ENCODE assay signal across 24 mouse cellular contexts in the genomic region with DNA sequence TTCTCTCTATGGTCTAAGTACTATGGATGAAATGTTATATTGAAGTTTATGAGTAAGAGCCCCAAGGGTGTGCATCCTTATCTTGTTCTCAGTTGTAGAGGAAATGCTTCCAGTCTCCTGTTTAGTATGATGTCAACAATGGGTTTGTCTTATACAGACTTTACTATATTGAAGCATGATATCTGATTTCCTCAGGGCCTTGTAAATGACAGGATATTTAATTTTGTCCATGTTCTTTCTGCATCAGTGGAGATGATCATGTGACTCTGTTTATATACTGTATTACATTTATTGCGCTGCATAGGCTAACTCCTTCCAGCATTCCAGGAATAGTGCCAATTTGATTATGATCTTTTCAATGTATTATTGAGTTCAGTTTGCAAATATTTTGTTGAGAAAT.
"Had no signal": no experiment of that assay in that cellular context is flagged by ENCODE, and none has a peak within 500 bp of the region (broad histone marks: within the 10 kb centered on the region; RNA-seq: fewer than 3 reads in every experiment).

No protein-coding gene starts in this region.

- H3K4me3 ChIP-seq: heart, adult 2 months; heart, embryonic 13.5 days; heart, embryonic 15.5 days; hindbrain, embryonic 13.5 days; hindbrain, embryonic 15.5 days; kidney, embryonic 15.5 days; limb, embryonic 12.5 days; limb, embryonic 15.5 days had no signal

- H3K4me1 ChIP-seq: heart, embryonic 15.5 days; hindbrain, embryonic 13.5 days; hindbrain, embryonic 15.5 days; kidney, embryonic 15.5 days; limb, embryonic 12.5 days; limb, embryonic 15.5 days had no signal

- DNase-seq: gastrocnemius, postnatal 14 days; gastrocnemius, postnatal 36 days; heart, adult 2 months; heart, postnatal 14 days; heart, postnatal 36 days; kidney, adult 11 months; kidney, adult 2 months; kidney, adult 9 months; kidney, postnatal 14 days; kidney, postnatal 36 days; layer of hippocampus, adult 9-11 months; layer of hippocampus, postnatal 36 days; left cerebral cortex, postnatal 4 days had no signal

- H3K27me3 ChIP-seq: heart, embryonic 13.5 days; heart, embryonic 15.5 days; hindbrain, embryonic 13.5 days; hindbrain, embryonic 15.5 days; kidney, embryonic 15.5 days; limb, embryonic 12.5 days; limb, embryonic 15.5 days had no signal

- H3K9me3 ChIP-seq: heart, embryonic 15.5 days; hindbrain, embryonic 15.5 days; kidney, embryonic 15.5 days; limb, embryonic 15.5 days had no signal

- H3K9ac ChIP-seq: heart, embryonic 13.5 days; heart, embryonic 15.5 days; hindbrain, embryonic 13.5 days; hindbrain, embryonic 15.5 days; kidney, embryonic 15.5 days; limb, embryonic 12.5 days; limb, embryonic 15.5 days had no signal

- ATAC-seq: hindbrain, postnatal 0 days; intestine, embryonic 16.5 days had no signal

- H3K36me3 ChIP-seq: heart, embryonic 13.5 days; heart, embryonic 15.5 days; hindbrain, embryonic 13.5 days; hindbrain, embryonic 15.5 days; kidney, embryonic 15.5 days; limb, embryonic 12.5 days; limb, embryonic 15.5 days had no signal

- H3K27ac ChIP-seq: heart, adult 2 months; heart, embryonic 13.5 days; heart, embryonic 15.5 days; hindbrain, embryonic 13.5 days; hindbrain, embryonic 15.5 days; hindbrain, postnatal 0 days; kidney, embryonic 15.5 days; kidney, postnatal 0 days; limb, embryonic 12.5 days; limb, embryonic 15.5 days had no signal

- H3K4me2 ChIP-seq: heart, embryonic 11.5 days; heart, embryonic 13.5 days; heart, embryonic 15.5 days; hindbrain, embryonic 13.5 days; hindbrain, embryonic 15.5 days; kidney, embryonic 15.5 days; limb, embryonic 12.5 days; limb, embryonic 15.5 days had no signal
